Comparison of ENCODE assay signal across 8 mouse cellular contexts in genomic region chr2:104096256-104096655, GRCm38 (mm10). TPM values are rescaled to one million over a fixed set of nuclear protein-coding genes. Genes with fewer than 3 reads are reported as not detected.
DNase-seq lines count a peak whose midpoint lies in the region; ATAC-seq lines count a peak whose summit lies in the region.

No protein-coding gene starts in this region.

- H3K4me1 ChIP-seq in megakaryocyte, embryonic 14.5 days = peaks cover 39% of the 10 kb centered on the region
- H3K4me1 ChIP-seq in forebrain, embryonic 12.5 days = peaks cover 14% of the 10 kb centered on the region
- H3K4me1 ChIP-seq in stomach, embryonic 15.5 days = peaks cover 8% of the 10 kb centered on the region; the same call in 1 of the 2 replicates

- no peaks in the 10 kb centered on the region for H3K36me3 ChIP-seq in megakaryocyte, embryonic 14.5 days (replicated peaks; ENCODE audit: low read length)
- no peaks in the 10 kb centered on the region for H3K36me3 ChIP-seq in forebrain, embryonic 12.5 days (replicated peaks)
- no peaks in the 10 kb centered on the region for H3K36me3 ChIP-seq in stomach, embryonic 15.5 days

- H3K9ac ChIP-seq in forebrain, embryonic 12.5 days = peak overlapping the region; percentile 43; the same call in 1 of the 2 replicates
- peak overlapping the region; percentile 40; the same call in 1 of the 2 replicates for H3K9ac ChIP-seq in stomach, embryonic 15.5 days

- peaks cover 5% of the 10 kb centered on the region for H3K27me3 ChIP-seq in megakaryocyte, embryonic 14.5 days (replicated peaks)
- no peaks in the 10 kb centered on the region for H3K27me3 ChIP-seq in forebrain, embryonic 12.5 days
- no peaks in the 10 kb centered on the region for H3K27me3 ChIP-seq in stomach, embryonic 15.5 days (replicated peaks)

- peak; percentile 6 for DNase-seq in liver
- no peak for DNase-seq in cerebellum, adult 8-10 months
- DNase-seq in adrenal gland, adult (ENCODE audit: inconsistent age in 2 of 2, low spot score in 1 of 2) = no peak
- no peak for DNase-seq in cerebellum, postnatal 10 days

- H3K4me2 ChIP-seq in forebrain, embryonic 12.5 days = peak overlapping the region; percentile 62
- peak overlapping the region; percentile 74 for H3K4me2 ChIP-seq in stomach, embryonic 15.5 days

- H3K27ac ChIP-seq in forebrain, embryonic 12.5 days = peak overlapping the region; percentile 62; the same call in 1 of the 2 replicates
- H3K27ac ChIP-seq in stomach, embryonic 15.5 days = peak overlapping the region; percentile 78

- H3K9me3 ChIP-seq in megakaryocyte, embryonic 14.5 days = no peaks in the 10 kb centered on the region
- H3K9me3 ChIP-seq in forebrain, embryonic 12.5 days = no peaks in the 10 kb centered on the region
- no peaks in the 10 kb centered on the region for H3K9me3 ChIP-seq in stomach, embryonic 15.5 days

- ATAC-seq in megakaryocyte, adult 5-6 weeks (ENCODE audit: poor library complexity, severe bottlenecking) = no peak
- no peak for ATAC-seq in forebrain, embryonic 12.5 days (ENCODE audit: low FRiP score)
- no peak for ATAC-seq in stomach, embryonic 15.5 days (ENCODE audit: insufficient read depth, low FRiP score, low read depth)

- H3K4me3 ChIP-seq in megakaryocyte, embryonic 14.5 days (replicated peaks) = peak overlapping the region; percentile 90
- H3K4me3 ChIP-seq in forebrain, embryonic 12.5 days (replicated peaks) = peak overlapping the region; percentile 43
- peak overlapping the region; percentile 53 for H3K4me3 ChIP-seq in stomach, embryonic 15.5 days (replicated peaks)

- 34% methylated on average over 10 of the region's 10 CpGs for WGBS in forebrain, embryonic 12.5 days
- 39% methylated on average over 10 of the region's 10 CpGs for WGBS in stomach, embryonic 15.5 days

RNA-seq across cellular contexts. Expression of gene Cd59a, which starts 0.7 kb away (rescaled TPM):
- polyA plus RNA-seq in megakaryocyte, embryonic 14.5 days (2012; ENCODE audit: insufficient read depth, low replicate concordance) = 14.2 TPM in 1 of 2 replicates, not detected in the other
- 0.13 and 1.8 TPM in 2 replicates for total RNA-seq in megakaryocyte, adult 5-6 weeks (2015)
- 0.15 and 1.2 TPM in 2 replicates for total RNA-seq in megakaryocyte, adult 5-6 weeks (2017)
- polyA plus RNA-seq in forebrain, embryonic 12.5 days (2016; fragmentation: Nextera tagmentation; extraction: Ambion mirVana) = 14.3 and 16.6 TPM in 2 replicates
- 31.2 and 33.4 TPM in 2 replicates for polyA plus RNA-seq in stomach, embryonic 15.5 days (2015; fragmentation: Nextera tagmentation; extraction: Ambion mirVana)

RNA-seq across cellular contexts. Expression of gene A930018P22Rik, which starts 26.3 kb away (rescaled TPM):
- 0.19 TPM in 1 of 2 replicates, not detected in the other for polyA plus RNA-seq in megakaryocyte, embryonic 14.5 days (2012; ENCODE audit: insufficient read depth, low replicate concordance)
- not detected in 2 replicates for total RNA-seq in megakaryocyte, adult 5-6 weeks (2015)
- not detected in 2 replicates for total RNA-seq in megakaryocyte, adult 5-6 weeks (2017)
- not detected in 2 replicates for polyA plus RNA-seq in forebrain, embryonic 12.5 days (2016; fragmentation: Nextera tagmentation; extraction: Ambion mirVana)
- 0.17 and 0.22 TPM in 2 replicates for polyA plus RNA-seq in stomach, embryonic 15.5 days (2015; fragmentation: Nextera tagmentation; extraction: Ambion mirVana)

RNA-seq across cellular contexts. Expression of gene Cd59b, which starts 26.6 kb away (rescaled TPM):
- polyA plus RNA-seq in megakaryocyte, embryonic 14.5 days (2012; ENCODE audit: insufficient read depth, low replicate concordance) = 0.31 TPM in 1 of 2 replicates, not detected in the other
- 0.62 TPM in 1 of 2 replicates, not detected in the other for total RNA-seq in megakaryocyte, adult 5-6 weeks (2015)
- 3.6 TPM in 1 of 2 replicates, not detected in the other for total RNA-seq in megakaryocyte, adult 5-6 weeks (2017)
- 1.8 and 2.6 TPM in 2 replicates for polyA plus RNA-seq in forebrain, embryonic 12.5 days (2016; fragmentation: Nextera tagmentation; extraction: Ambion mirVana)
- 5.0 and 6.8 TPM in 2 replicates for polyA plus RNA-seq in stomach, embryonic 15.5 days (2015; fragmentation: Nextera tagmentation; extraction: Ambion mirVana)

RNA-seq across cellular contexts. Expression of gene Gm10799, which starts 27.9 kb away (rescaled TPM):
- polyA plus RNA-seq in megakaryocyte, embryonic 14.5 days (2012; ENCODE audit: insufficient read depth, low replicate concordance) = not detected in 2 replicates
- total RNA-seq in megakaryocyte, adult 5-6 weeks (2015) = not detected in 2 replicates
- total RNA-seq in megakaryocyte, adult 5-6 weeks (2017) = not detected in 2 replicates
- not detected in 2 replicates for polyA plus RNA-seq in forebrain, embryonic 12.5 days (2016; fragmentation: Nextera tagmentation; extraction: Ambion mirVana)
- not detected in 2 replicates for polyA plus RNA-seq in stomach, embryonic 15.5 days (2015; fragmentation: Nextera tagmentation; extraction: Ambion mirVana)

RNA-seq across cellular contexts. Expression of gene Gm10912, which starts 30.6 kb away (rescaled TPM):
- polyA plus RNA-seq in megakaryocyte, embryonic 14.5 days (2012; ENCODE audit: insufficient read depth, low replicate concordance) = 0.07 TPM in 1 of 2 replicates, not detected in the other
- total RNA-seq in megakaryocyte, adult 5-6 weeks (2015) = not detected in 2 replicates
- not detected in 2 replicates for total RNA-seq in megakaryocyte, adult 5-6 weeks (2017)
- polyA plus RNA-seq in forebrain, embryonic 12.5 days (2016; fragmentation: Nextera tagmentation; extraction: Ambion mirVana) = not detected in 2 replicates
- polyA plus RNA-seq in stomach, embryonic 15.5 days (2015; fragmentation: Nextera tagmentation; extraction: Ambion mirVana) = 0.10 TPM in 1 of 2 replicates, not detected in the other
